In the genomic region with DNA sequence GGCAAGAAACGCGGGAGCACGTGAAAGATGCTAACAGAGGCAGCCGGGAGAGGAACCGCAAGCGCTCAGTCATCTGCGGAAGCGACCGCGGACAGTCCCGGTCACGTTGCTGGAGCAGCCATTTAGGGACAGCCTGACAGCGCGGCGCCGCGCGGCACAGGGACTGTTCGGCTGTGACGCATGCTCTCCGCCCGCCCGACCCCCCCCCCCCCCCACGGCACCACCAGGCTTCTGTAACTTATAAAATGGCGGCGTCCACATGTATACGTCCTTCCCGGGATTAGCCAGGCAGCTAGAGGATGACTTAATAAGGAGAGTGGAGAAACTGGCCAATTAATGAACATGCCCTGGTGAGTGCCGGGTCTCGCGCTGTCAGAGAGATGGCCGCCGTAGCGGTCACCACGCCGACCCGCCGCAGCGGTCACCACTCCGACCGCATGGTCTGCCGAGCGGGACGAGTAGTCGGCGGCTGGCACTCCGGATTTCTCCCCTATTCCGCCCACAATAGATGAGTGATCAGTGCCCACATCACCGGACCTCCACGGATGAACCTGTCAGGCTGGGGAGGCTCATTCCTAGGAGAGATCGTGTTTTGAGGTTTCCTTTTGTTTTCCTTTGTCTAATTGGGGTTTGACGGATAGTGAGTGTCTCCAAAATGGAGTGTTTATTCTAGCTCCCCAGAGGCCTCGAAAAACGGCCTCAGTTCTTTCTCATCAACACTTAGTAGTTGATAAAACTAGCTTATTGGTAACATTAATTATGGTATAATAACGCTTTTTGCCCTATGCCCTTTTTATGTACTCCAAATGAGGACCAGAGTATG, we compare ENCODE assay signal across 8 mouse cellular contexts.
DNase-seq lines count a peak whose midpoint lies in the region; ATAC-seq and TF ChIP-seq lines count a peak whose summit lies in the region.

No protein-coding gene starts in this region.

- peak; percentile 79; the same call in 1 of the 2 replicates for TF ChIP-seq POLR2A in lung, adult 2 months (IDR thresholded peaks at IDR 0.05; ENCODE audit: borderline replicate concordance, extremely low read depth, low read depth, low read length)

- no peaks in the 10 kb centered on the region for H3K4me1 ChIP-seq in E14TG2a.4 (replicated peaks; ENCODE audit: low read depth, low read length)
- H3K4me1 ChIP-seq in forebrain, embryonic 15.5 days: peaks cover 15% of the 10 kb centered on the region
- H3K4me1 ChIP-seq in lung, adult 2 months (ENCODE audit: control insufficient read depth, insufficient read depth, low read length): no peaks in the 10 kb centered on the region
- peaks cover 10% of the 10 kb centered on the region; the same call in 1 of the 2 replicates for H3K4me1 ChIP-seq in neural tube, embryonic 14.5 days (ENCODE audit: control insufficient read depth, insufficient read depth, low read length)

- peak overlapping the region; percentile 68 for H3K4me3 ChIP-seq in E14TG2a.4 (replicated peaks; ENCODE audit: low read length)
- H3K4me3 ChIP-seq in forebrain, embryonic 15.5 days: peak overlapping the region; percentile 61
- H3K4me3 ChIP-seq in lung, adult 2 months (replicated peaks; ENCODE audit: extremely low read depth, low read depth, low read length): peak overlapping the region; percentile 75
- peak overlapping the region; percentile 51 for H3K4me3 ChIP-seq in neural tube, embryonic 14.5 days (ENCODE audit: low read depth, low read length)

- no peak for TF ChIP-seq CTCF in E14TG2a.4 (conservative IDR thresholded peaks at IDR 0.05; ENCODE audit: low read length)
- TF ChIP-seq CTCF in lung, adult 2 months (IDR thresholded peaks at IDR 0.05; ENCODE audit: insufficient read depth, low read length): no peak

- DNase-seq in cerebellum, adult 11-12 months: peak; percentile 75
- peak; percentile 62 to 75 for DNase-seq in heart, postnatal 14 days
- peak; percentile 55 to 67 for DNase-seq in layer of hippocampus, adult 18-20 months (ENCODE audit: low spot score in 2 of 2)
- DNase-seq in lung, adult 2 months: peak; percentile 62
- DNase-seq in telencephalon, adult 2 months (ENCODE audit: low read depth, low spot score): peak; percentile 70

- H3K9me3 ChIP-seq in E14TG2a.4 (ENCODE audit: low read length): no peaks in the 10 kb centered on the region
- H3K9me3 ChIP-seq in forebrain, embryonic 15.5 days: no peaks in the 10 kb centered on the region
- H3K9me3 ChIP-seq in neural tube, embryonic 14.5 days (ENCODE audit: control insufficient read depth, low read length): no peaks in the 10 kb centered on the region

- under 1% methylated on average over 40 of the region's 55 CpGs for WGBS in forebrain, embryonic 15.5 days
- under 1% methylated on average over 54 of the region's 55 CpGs for WGBS in lung, adult 2 months
- WGBS in neural tube, embryonic 14.5 days: 0% methylated on average over 36 of the region's 55 CpGs

- H3K27me3 ChIP-seq in E14TG2a.4 (ENCODE audit: insufficient read depth, low read length): peaks cover 71% of the 10 kb centered on the region
- no peaks in the 10 kb centered on the region for H3K27me3 ChIP-seq in forebrain, embryonic 15.5 days
- no peaks in the 10 kb centered on the region for H3K27me3 ChIP-seq in neural tube, embryonic 14.5 days (ENCODE audit: control insufficient read depth, insufficient read depth, low read length)

- H3K27ac ChIP-seq in forebrain, embryonic 15.5 days (replicated peaks): peak overlapping the region; percentile 95
- H3K27ac ChIP-seq in neural tube, embryonic 14.5 days (ENCODE audit: low read depth, low read length): peak overlapping the region; percentile 95

- peak overlapping the region; percentile 73 for H3K9ac ChIP-seq in forebrain, embryonic 15.5 days (replicated peaks)
- H3K9ac ChIP-seq in neural tube, embryonic 14.5 days (replicated peaks; ENCODE audit: low read depth, low read length): peak overlapping the region; percentile 90

- H3K4me2 ChIP-seq in forebrain, embryonic 15.5 days (replicated peaks): peak overlapping the region; percentile 48
- H3K4me2 ChIP-seq in neural tube, embryonic 14.5 days (ENCODE audit: low read depth, low read length): peak overlapping the region; percentile 48

- intact Hi-C loops in heart, postnatal 14 days (cut with DNase I): no loop called here

- peak; percentile 99 for ATAC-seq in forebrain, embryonic 15.5 days (replicated peaks)
- ATAC-seq in neural tube, embryonic 14.5 days (ENCODE audit: low read depth): peak; percentile 98

- no peaks in the 10 kb centered on the region for H3K36me3 ChIP-seq in E14TG2a.4 (ENCODE audit: insufficient read depth, low read length)
- H3K36me3 ChIP-seq in forebrain, embryonic 15.5 days: no peaks in the 10 kb centered on the region
- no peaks in the 10 kb centered on the region for H3K36me3 ChIP-seq in neural tube, embryonic 14.5 days (ENCODE audit: control insufficient read depth, insufficient read depth, low read length)

Comparison
In these comparisons a context has a peak if more than half of its experiments do, and no peak if none do; other contexts are left out.
1. Peak in every context shown above with its lines: DNase-seq, ATAC-seq, H3K4me3 ChIP-seq and H3K27ac ChIP-seq.